Comparison of ENCODE assay signal across 11 mouse cellular contexts in the genomic region with DNA sequence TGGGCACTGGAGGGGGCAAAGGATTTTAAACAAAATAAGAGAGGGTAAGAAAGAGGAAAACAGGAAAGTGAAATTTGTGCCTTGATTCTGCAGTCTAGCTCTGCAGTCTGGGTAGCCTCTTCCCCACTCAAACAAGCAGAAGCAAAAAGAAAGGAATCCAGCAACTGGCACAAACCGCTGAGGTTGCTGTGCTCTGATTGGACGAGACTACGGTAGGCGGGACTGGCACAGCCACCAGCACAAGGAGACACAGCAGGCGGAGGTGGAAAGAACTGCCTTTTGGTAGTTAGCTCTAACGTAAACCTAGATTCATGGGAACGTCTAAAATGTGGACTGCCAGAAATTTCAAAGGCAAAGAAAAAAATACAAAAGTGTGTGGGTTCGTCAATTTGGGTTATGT. TPM values are rescaled to one million over a fixed set of nuclear protein-coding genes. Genes with fewer than 3 reads are reported as not detected.
DNase-seq lines count a peak whose midpoint lies in the region; ATAC-seq and TF ChIP-seq lines count a peak whose summit lies in the region.
"Had no signal": no experiment of that assay in that cellular context is flagged by ENCODE, and none has a peak within 500 bp of the region (broad histone marks: within the 10 kb centered on the region; RNA-seq: fewer than 3 reads in every experiment).

No protein-coding gene starts in this region.

- H3K36me3 ChIP-seq in lung, embryonic 14.5 days (ENCODE audit: insufficient read depth) = no peaks in the 10 kb centered on the region
- H3K36me3 ChIP-seq in hindbrain, embryonic 14.5 days (replicated peaks; ENCODE audit: control insufficient read depth, insufficient read depth) = no peaks in the 10 kb centered on the region

- no peak overlapping the region for H3K27ac ChIP-seq in lung, embryonic 14.5 days (ENCODE audit: low read depth)
- no peak overlapping the region for H3K27ac ChIP-seq in hindbrain, embryonic 14.5 days

- H3K4me2 ChIP-seq in lung, embryonic 14.5 days = no peak overlapping the region
- H3K4me2 ChIP-seq in hindbrain, embryonic 14.5 days (replicated peaks) = no peak overlapping the region

- no peak for TF ChIP-seq CTCF in lung, embryonic 14.5 days (IDR thresholded peaks at IDR 0.05; ENCODE audit: low read depth)

- H3K4me1 ChIP-seq in lung, embryonic 14.5 days (ENCODE audit: insufficient read depth) = no peaks in the 10 kb centered on the region
- peaks cover 7% of the 10 kb centered on the region; the same call in 1 of the 2 replicates for H3K4me1 ChIP-seq in hindbrain, embryonic 14.5 days (replicated peaks; ENCODE audit: control insufficient read depth, insufficient read depth, low read length)

- no peak for ATAC-seq in lung, embryonic 14.5 days (ENCODE audit: insufficient read depth)
- peak; percentile 79 for ATAC-seq in hindbrain, embryonic 14.5 days (ENCODE audit: low FRiP score)

- WGBS in lung, embryonic 14.5 days = 4% methylated on average over 8 of the region's 8 CpGs
- WGBS in hindbrain, embryonic 14.5 days = 3% methylated on average over 8 of the region's 8 CpGs

- peak; percentile 37 for DNase-seq in lung, embryonic 14.5 days
- no peak for DNase-seq in lung, postnatal 10 days
- peak; percentile 75 for DNase-seq in embryo, embryonic 10.5 days (ENCODE audit: low spot score)
- DNase-seq in hindbrain, embryonic 14.5 days (ENCODE audit: low spot score) = peak; percentile 66
- peak; percentile 70 for DNase-seq in retina, embryonic 14.5 days (ENCODE audit: low spot score)
- DNase-seq in lung, postnatal 14 days = no peak
- no peak for DNase-seq in kidney, adult 9 months
- DNase-seq in kidney, postnatal 10 days = no peak
- DNase-seq: adrenal gland, postnatal 14 days; lung, postnatal 36 days had no signal

- peaks cover 72% of the 10 kb centered on the region for H3K27me3 ChIP-seq in lung, embryonic 14.5 days (ENCODE audit: insufficient read depth, low read length)
- peaks cover 76% of the 10 kb centered on the region for H3K27me3 ChIP-seq in hindbrain, embryonic 14.5 days (ENCODE audit: control insufficient read depth, insufficient read depth, low read length)

- no peak overlapping the region for H3K9ac ChIP-seq in lung, embryonic 14.5 days
- no peak overlapping the region for H3K9ac ChIP-seq in hindbrain, embryonic 14.5 days

- H3K9me3 ChIP-seq in lung, embryonic 14.5 days (ENCODE audit: low read depth, low read length) = no peaks in the 10 kb centered on the region
- no peaks in the 10 kb centered on the region for H3K9me3 ChIP-seq in hindbrain, embryonic 14.5 days (ENCODE audit: control insufficient read depth, low read length)

- H3K4me3 ChIP-seq in lung, embryonic 14.5 days (ENCODE audit: low read depth, low read length) = no peak overlapping the region
- no peak overlapping the region for H3K4me3 ChIP-seq in hindbrain, embryonic 14.5 days (replicated peaks; ENCODE audit: low read length)

RNA-seq across cellular contexts. Expression of a gene that starts 11.4 kb away (rescaled TPM):
- polyA plus RNA-seq in lung, embryonic 14.5 days (2014; fragmentation: Nextera tagmentation; extraction: Ambion mirVana) = not detected in 2 replicates
- polyA plus RNA-seq in hindbrain, embryonic 14.5 days (2014; fragmentation: Nextera tagmentation; extraction: Ambion mirVana) = 1.1 and 2.3 TPM in 2 replicates
- polyA plus RNA-seq: intestine, embryonic 14.5 days had no signal

Comparison
In these comparisons a context has a peak if more than half of its experiments do, and no peak if none do; other contexts are left out.
1. DNase-seq: peak in lung, embryonic 14.5 days (single experiment), embryo, embryonic 10.5 days (single experiment), hindbrain, embryonic 14.5 days (single experiment) and retina, embryonic 14.5 days (single experiment); none in lung, postnatal 10 days (single experiment), lung, postnatal 14 days (single experiment), kidney, adult 9 months (single experiment) and kidney, postnatal 10 days (single experiment).